In the genomic region with DNA sequence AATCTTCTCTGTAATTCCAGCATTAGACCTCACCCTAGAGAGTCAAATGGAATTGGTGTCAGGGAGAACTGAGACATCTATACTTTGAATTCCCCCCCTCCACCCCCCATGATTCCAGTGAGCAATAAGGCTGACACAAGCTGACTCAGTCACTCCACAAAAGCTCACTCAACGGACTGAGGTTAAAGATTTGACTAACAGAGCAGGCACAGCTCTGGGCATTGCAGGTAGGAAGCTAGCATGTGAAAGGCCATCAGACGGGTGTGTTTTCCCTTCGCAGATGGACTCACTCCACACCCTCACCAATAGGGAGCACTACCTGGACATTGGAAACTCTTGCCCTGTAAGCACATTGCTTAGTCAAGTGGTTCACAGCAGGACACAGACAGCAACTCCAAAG, we compare ENCODE assay signal across 26 mouse cellular contexts.
"Had no signal": no experiment of that assay in that cellular context is flagged by ENCODE, and none has a peak within 500 bp of the region (broad histone marks: within the 10 kb centered on the region; RNA-seq: fewer than 3 reads in every experiment).

No protein-coding gene starts in this region.

- H3K4me3 ChIP-seq: gastrocnemius, adult 2 months; heart, adult 2 months; hindbrain, embryonic 10.5 days; hindbrain, embryonic 12.5 days; intestine, embryonic 15.5 days; layer of hippocampus, adult 2 months; left cerebral cortex, adult 2 months; limb, embryonic 10.5 days; limb, embryonic 12.5 days; liver, embryonic 13.5 days had no signal

- H3K9me3 ChIP-seq: hindbrain, embryonic 10.5 days; hindbrain, embryonic 12.5 days; intestine, embryonic 15.5 days; limb, embryonic 10.5 days; limb, embryonic 12.5 days; liver, embryonic 13.5 days had no signal

- H3K9ac ChIP-seq: hindbrain, embryonic 12.5 days; hindbrain, embryonic 14.5 days; intestine, embryonic 15.5 days; limb, embryonic 12.5 days; liver, embryonic 13.5 days had no signal

- H3K27me3 ChIP-seq: intestine, embryonic 15.5 days; limb, embryonic 12.5 days; liver, embryonic 13.5 days had no signal

- DNase-seq: gastrocnemius, adult 2 months; gastrocnemius, postnatal 10 days; gastrocnemius, postnatal 25 days; heart, adult 2 months; heart, postnatal 10 days; heart, postnatal 4 days; kidney, adult 18-20 months; kidney, adult 8-10 months; kidney, postnatal 10 days; kidney, postnatal 25 days; kidney, postnatal 4 days; liver; liver, embryonic 13.5 days had no signal

- H3K27ac ChIP-seq: gastrocnemius, adult 2 months; heart, adult 2 months; hindbrain, embryonic 10.5 days; hindbrain, embryonic 12.5 days; hindbrain, embryonic 14.5 days; intestine, embryonic 15.5 days; layer of hippocampus, adult 2 months; left cerebral cortex, adult 2 months; limb, embryonic 10.5 days; limb, embryonic 12.5 days; liver, embryonic 13.5 days had no signal

- H3K4me1 ChIP-seq: hindbrain, embryonic 10.5 days; intestine, embryonic 15.5 days; limb, embryonic 10.5 days; limb, embryonic 12.5 days had no signal

- H3K36me3 ChIP-seq: hindbrain, embryonic 10.5 days; hindbrain, embryonic 12.5 days; intestine, embryonic 15.5 days; limb, embryonic 10.5 days; limb, embryonic 12.5 days; liver, embryonic 13.5 days had no signal

- H3K4me2 ChIP-seq: heart, embryonic 11.5 days; hindbrain, embryonic 12.5 days; hindbrain, embryonic 14.5 days; intestine, embryonic 15.5 days; limb, embryonic 12.5 days; liver, embryonic 11.5 days; liver, embryonic 13.5 days had no signal

- ATAC-seq: hindbrain, embryonic 16.5 days; inflammation-experienced regulatory T-cells, adult 6 months; intestine, embryonic 15.5 days; intestine, postnatal 0 days had no signal
